ENCODE assay signal across 27 mouse cellular contexts in genomic region chr1:84012871-84013375, GRCm38 (mm10).
DNase-seq lines count a peak whose midpoint lies in the region; ATAC-seq lines count a peak whose summit lies in the region.
"Had no signal": no experiment of that assay in that cellular context is flagged by ENCODE, and none has a peak within 500 bp of the region (broad histone marks: within the 10 kb centered on the region; RNA-seq: fewer than 3 reads in every experiment).

No protein-coding gene starts in this region.

- DNase-seq in embryo, embryonic 11 days: peak; percentile 25
- no peak for DNase-seq in embryo, embryonic 9.5 days (ENCODE audit: extremely low spot score)
- peak; percentile 59 for DNase-seq in midbrain, embryonic 11.5 days (ENCODE audit: low spot score, missing footprints)
- DNase-seq in midbrain, embryonic 14.5 days: no peak
- peak; percentile 31 for DNase-seq in forelimb bud, embryonic 11.5 days (ENCODE audit: low read depth, low spot score)
- no peak for DNase-seq in lung, postnatal 14 days
- DNase-seq in lung, postnatal 25 days (ENCODE audit: low spot score): no peak
- DNase-seq: adrenal gland, postnatal 10 days; adrenal gland, postnatal 36 days; B cell, adult 2 months; cerebellum, adult 18-20 months; cerebellum, adult 9-10 months; cerebellum, postnatal 14 days; gastrocnemius, postnatal 25 days; heart, adult 18-20 months; heart, postnatal 14 days had no signal

- WGBS in midbrain, embryonic 11.5 days: 81% methylated on average over 4 of the region's 4 CpGs
- WGBS in midbrain, embryonic 14.5 days: 79% methylated on average over 4 of the region's 4 CpGs

- H3K9ac ChIP-seq in midbrain, embryonic 11.5 days (ENCODE audit: low read length): no peak overlapping the region
- no peak overlapping the region for H3K9ac ChIP-seq in midbrain, embryonic 14.5 days (replicated peaks; ENCODE audit: low read length)
- H3K9ac ChIP-seq: embryonic facial prominence, embryonic 13.5 days; forebrain, embryonic 13.5 days; heart, embryonic 13.5 days; hindbrain, embryonic 12.5 days; hindbrain, embryonic 15.5 days had no signal

- no peak for ATAC-seq in midbrain, embryonic 11.5 days (ENCODE audit: low FRiP score)
- ATAC-seq in midbrain, embryonic 14.5 days (ENCODE audit: low FRiP score, low TSS enrichment): no peak
- ATAC-seq: forebrain, embryonic 13.5 days; forebrain, embryonic 16.5 days; intestine, postnatal 0 days; Patski had no signal

- no peaks in the 10 kb centered on the region for H3K9me3 ChIP-seq in midbrain, embryonic 11.5 days (ENCODE audit: control insufficient read depth, low read length)
- H3K9me3 ChIP-seq in midbrain, embryonic 14.5 days (ENCODE audit: control insufficient read depth, low read length): no peaks in the 10 kb centered on the region
- H3K9me3 ChIP-seq: embryonic facial prominence, embryonic 13.5 days; forebrain, embryonic 10.5 days; forebrain, embryonic 13.5 days; heart, embryonic 13.5 days; hindbrain, embryonic 12.5 days; hindbrain, embryonic 15.5 days had no signal

- no peak overlapping the region for H3K4me2 ChIP-seq in midbrain, embryonic 11.5 days
- H3K4me2 ChIP-seq in midbrain, embryonic 14.5 days (ENCODE audit: low read length): no peak overlapping the region
- H3K4me2 ChIP-seq: embryonic facial prominence, embryonic 13.5 days; forebrain, embryonic 13.5 days; heart, embryonic 13.5 days; hindbrain, embryonic 12.5 days; hindbrain, embryonic 15.5 days had no signal

- H3K27ac ChIP-seq in midbrain, embryonic 11.5 days (ENCODE audit: low read depth, low read length): no peak overlapping the region
- H3K27ac ChIP-seq in midbrain, embryonic 14.5 days (replicated peaks; ENCODE audit: low read depth, low read length): no peak overlapping the region
- H3K27ac ChIP-seq: embryonic facial prominence, embryonic 13.5 days; forebrain, embryonic 10.5 days; forebrain, embryonic 13.5 days; heart, embryonic 13.5 days; hindbrain, embryonic 12.5 days; hindbrain, embryonic 15.5 days had no signal

- H3K4me3 ChIP-seq in midbrain, embryonic 11.5 days (ENCODE audit: low read depth, low read length): no peak overlapping the region
- H3K4me3 ChIP-seq in midbrain, embryonic 14.5 days (replicated peaks; ENCODE audit: low read depth, low read length): no peak overlapping the region
- H3K4me3 ChIP-seq: embryonic facial prominence, embryonic 13.5 days; forebrain, embryonic 10.5 days; forebrain, embryonic 13.5 days; heart, embryonic 13.5 days; hindbrain, embryonic 12.5 days; hindbrain, embryonic 15.5 days had no signal

- no peaks in the 10 kb centered on the region for H3K36me3 ChIP-seq in midbrain, embryonic 11.5 days (ENCODE audit: control insufficient read depth, insufficient read depth, low read length)
- no peaks in the 10 kb centered on the region for H3K36me3 ChIP-seq in midbrain, embryonic 14.5 days (ENCODE audit: control insufficient read depth, insufficient read depth, low read length)
- H3K36me3 ChIP-seq: embryonic facial prominence, embryonic 13.5 days; forebrain, embryonic 10.5 days; G1E; heart, embryonic 13.5 days; hindbrain, embryonic 12.5 days; hindbrain, embryonic 15.5 days had no signal

- no peaks in the 10 kb centered on the region for H3K4me1 ChIP-seq in midbrain, embryonic 11.5 days (ENCODE audit: control insufficient read depth, insufficient read depth, low read length)
- H3K4me1 ChIP-seq in midbrain, embryonic 14.5 days (ENCODE audit: control insufficient read depth, insufficient read depth, low read length): no peaks in the 10 kb centered on the region
- H3K4me1 ChIP-seq: forebrain, embryonic 10.5 days; forebrain, embryonic 13.5 days; heart, embryonic 13.5 days; hindbrain, embryonic 12.5 days; hindbrain, embryonic 15.5 days had no signal

- no peaks in the 10 kb centered on the region for H3K27me3 ChIP-seq in midbrain, embryonic 11.5 days (ENCODE audit: control insufficient read depth, insufficient read depth, low read length)
- no peaks in the 10 kb centered on the region for H3K27me3 ChIP-seq in midbrain, embryonic 14.5 days (ENCODE audit: control insufficient read depth, insufficient read depth, low read length)
- H3K27me3 ChIP-seq: CH12.LX; embryonic facial prominence, embryonic 13.5 days; forebrain, embryonic 13.5 days; heart, embryonic 13.5 days; hindbrain, embryonic 12.5 days; hindbrain, embryonic 15.5 days had no signal

Comparison
In these comparisons a context has a peak if more than half of its experiments do, and no peak if none do; other contexts are left out.
1. DNase-seq: peak in embryo, embryonic 11 days (single experiment), midbrain, embryonic 11.5 days (single experiment) and forelimb bud, embryonic 11.5 days (single experiment); none in embryo, embryonic 9.5 days (single experiment), midbrain, embryonic 14.5 days (single experiment), lung, postnatal 14 days (single experiment) and lung, postnatal 25 days (single experiment).